Mouse (Mus musculus) ES-E14 (cell line): ENCODE results near the gene Macrod2. TPM values are rescaled to one million over a fixed set of nuclear protein-coding genes. Genes with fewer than 3 reads are reported as not detected.

Experiments used
- DNase-seq: peaks from one replicate; pipeline ENCODE4 v3.0.0-alpha.2; 2013; ENCODE audit warnings: low read depth, low spot score
- H3K27ac ChIP-seq: 2 replicates; pipeline ENCODE4 v1.5.1; 2012; ENCODE audit warnings: low read depth, mild to moderate bottlenecking, low read length, moderate library complexity, mixed read lengths; ENCODE audit not compliant: poor library complexity, insufficient read depth, severe bottlenecking
- H3K36me3 ChIP-seq: 2 replicates; pipeline ENCODE4 v1.6.1; 2012; ENCODE audit warnings: mild to moderate bottlenecking, low read length, moderate library complexity, mixed read lengths; ENCODE audit not compliant: control insufficient read depth, poor library complexity, insufficient read depth, severe bottlenecking
- H3K4me1 ChIP-seq, 2 experiments: fragments of 150-350 bp in 1 of 2; sonication (generic) in 1 of 2; 2 replicates each; pipeline ENCODE4 v1.6.1; 2012; ENCODE audit warnings: low read length in 2 of 2, mild to moderate bottlenecking in 1 of 2, mixed read lengths in 1 of 2; ENCODE audit not compliant: control insufficient read depth in 2 of 2, insufficient read depth in 2 of 2, poor library complexity in 1 of 2
- H3K4me3 ChIP-seq, 2 experiments: fragments of 150-350 bp in 1 of 2; sonication (generic) in 1 of 2; 2 replicates each; pipeline ENCODE4 v1.5.1; 2012; ENCODE audit warnings: low read length in 2 of 2, low read depth in 1 of 2, mild to moderate bottlenecking in 1 of 2, mixed read lengths in 1 of 2; ENCODE audit not compliant: insufficient read depth in 1 of 2, poor library complexity in 1 of 2, severe bottlenecking in 1 of 2
- H3K9ac ChIP-seq: 2 replicates; pipeline ENCODE4 v1.6.1; 2012; ENCODE audit warnings: low read depth, mild to moderate bottlenecking, low read length, mixed read lengths; ENCODE audit not compliant: poor library complexity, insufficient read depth, severe bottlenecking
- H3K9me3 ChIP-seq: fragments of 150-350 bp; sonication (generic); 2 replicates; pipeline ENCODE4 v1.6.1; 2012; ENCODE audit warnings: low read depth, mild to moderate bottlenecking, low read length; ENCODE audit not compliant: control insufficient read depth, insufficient read depth
- CHD2 ChIP-seq: IDR thresholded peaks from 2 replicates; pipeline ENCODE4 v1.6.1; 2014; ENCODE audit warnings: mild to moderate bottlenecking, low read depth, low read length, inconsistent platforms
- HCFC1 ChIP-seq: IDR thresholded peaks from 2 replicates; pipeline ENCODE4 v1.6.1; 2012; ENCODE audit warnings: low read length, inconsistent platforms, borderline replicate concordance; ENCODE audit not compliant: insufficient read depth
- MAFK ChIP-seq: IDR thresholded peaks from 2 replicates; pipeline ENCODE4 v1.6.1; 2014; ENCODE audit warnings: mild to moderate bottlenecking, low read depth, low read length, inconsistent platforms; ENCODE audit not compliant: insufficient read depth
- ZC3H11A ChIP-seq: IDR thresholded peaks from 2 replicates; pipeline ENCODE4 v1.6.1; 2012; ENCODE audit warnings: low read depth, mild to moderate bottlenecking, inconsistent platforms, low read length, borderline replicate concordance
- ZNF384 ChIP-seq: IDR thresholded peaks from 2 replicates; pipeline ENCODE4 v1.6.1; 2012; ENCODE audit warnings: low read depth, low read length, inconsistent platforms
- in situ Hi-C, 2 experiments: fragments of 600-800 bp; cut with MboI; formaldehyde crosslinking; loops; one replicate each; pipeline ENCODE4 v1.15.1; 2025; ENCODE audit warnings: low sequenced_read_pairs in 2 of 2, inconsistent platforms in 1 of 2; ENCODE audit not compliant: unreplicated experiment in 2 of 2
- total RNA-seq: library from RNA; depleted of rRNA; stranded (reverse); fragments of 300-350 nt; gene quantifications from 2 replicates; pipeline ENCODE4 v1.2.3, GENCODE M21; 2012

Gene Macrod2
- total RNA-seq, 1 experiment, result 12.7 TPM

DNA sequence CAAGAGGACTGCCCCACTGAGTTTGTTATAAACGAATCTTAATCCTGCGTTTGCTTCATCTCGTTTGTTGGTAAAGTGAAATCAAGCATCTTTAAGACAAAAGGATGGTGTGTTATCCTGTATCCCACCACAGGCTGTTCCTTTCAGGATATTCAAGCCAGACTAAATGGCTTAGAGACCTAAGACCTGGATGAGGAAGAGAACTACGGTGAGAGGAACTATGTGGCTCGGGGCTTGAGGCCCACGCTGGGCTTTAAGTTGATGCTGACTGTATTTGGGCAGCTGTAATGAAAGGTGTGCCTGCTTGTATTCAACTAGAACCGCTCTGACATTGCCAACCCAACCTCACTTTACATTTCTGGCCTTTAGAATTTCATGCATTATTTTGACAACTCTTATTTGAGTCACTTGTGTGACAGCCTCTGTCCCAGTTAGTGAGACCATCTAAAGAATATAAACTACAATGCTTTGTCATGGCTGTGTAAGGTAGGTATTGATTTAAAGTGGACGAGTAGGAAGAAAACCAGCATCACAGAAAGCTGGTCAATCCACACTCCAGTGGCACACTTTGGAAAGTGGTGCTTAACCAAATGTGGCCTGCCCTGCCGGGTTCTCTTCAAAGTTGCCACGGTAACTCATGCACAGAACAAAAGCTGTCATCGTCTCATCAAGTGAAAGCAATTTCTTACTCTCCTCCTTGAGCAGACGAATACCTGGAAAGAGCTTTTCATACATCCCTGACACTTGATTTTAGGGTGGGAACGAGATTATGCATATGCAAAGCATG, 272.3 kb downstream of the Macrod2 start:
- TF ChIP-seq ZNF384, result no peak
- Histone ChIP-seq H3K4me3 (no peak overlapping the region), H3K36me3 (no peaks in the 10 kb centered on the region), H3K4me1 (peaks cover 0 to 2% of the 10 kb centered on the region in 2 experiments; a peak in 1 of 4 replicates), H3K27ac (no peak overlapping the region), H3K9me3 (no peaks in the 10 kb centered on the region), H3K9ac (no peak overlapping the region)
- in situ Hi-C loops, result no loop called here
- no peak for DNase-seq

DNA sequence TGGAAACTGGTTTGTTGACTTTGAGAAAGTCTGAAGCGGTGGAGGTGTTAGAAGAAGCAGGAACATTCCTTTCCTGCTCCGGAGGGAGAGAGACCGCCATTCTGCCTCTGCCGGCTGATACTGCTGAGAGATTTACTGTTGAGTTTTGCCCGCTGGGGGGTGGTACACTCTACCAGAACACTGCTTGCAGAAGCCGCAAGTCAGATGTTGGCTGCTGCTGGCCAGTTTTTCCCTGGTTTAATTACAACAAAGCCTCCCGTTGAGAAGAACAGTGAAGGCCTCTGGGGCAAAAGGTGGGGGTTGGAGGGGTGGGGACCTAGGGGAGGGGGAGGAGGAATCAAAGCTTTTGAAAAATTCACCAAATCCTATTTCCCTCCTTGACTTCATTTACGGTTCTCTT, 273.2 kb downstream of the Macrod2 start:
- Histone ChIP-seq H3K27ac (no peak overlapping the region), H3K9me3 (no peaks in the 10 kb centered on the region), H3K9ac (no peak overlapping the region), H3K4me3 (no peak overlapping the region), H3K4me1 (peaks cover 0 to 2% of the 10 kb centered on the region in 2 experiments; a peak in 1 of 4 replicates), H3K36me3 (no peaks in the 10 kb centered on the region)
- TF ChIP-seq CHD2 (no peak), ZC3H11A (peak; percentile 33; the same call in 1 of the 2 replicates), MAFK (no peak), ZNF384 (no peak)
- DNase-seq, result peak; percentile 52
- in situ Hi-C loops, result no loop called here

DNA sequence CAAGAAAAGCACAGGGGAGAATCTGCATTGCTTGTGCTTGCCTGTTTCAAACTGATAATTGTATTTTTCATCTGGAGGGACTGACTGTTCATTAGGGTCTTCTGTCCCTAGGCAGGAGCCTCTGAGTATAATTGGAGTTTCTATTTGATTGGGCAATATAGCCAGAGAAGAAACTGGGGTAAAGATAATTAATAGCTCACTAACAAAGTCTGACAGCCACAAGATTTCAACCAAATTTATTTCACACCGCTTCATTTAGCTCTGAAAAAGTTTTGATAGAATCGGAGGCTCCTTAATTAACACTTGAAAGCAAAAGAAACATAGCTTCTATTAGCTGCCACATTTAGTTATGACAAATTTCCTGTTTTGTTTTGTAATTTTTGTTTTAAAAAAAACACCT, 274.0 kb downstream of the Macrod2 start:
- no peaks in the 10 kb centered on the region for H3K36me3 ChIP-seq
- H3K4me3 ChIP-seq, result no peak overlapping the region
- DNase-seq, result no peak
- H3K9me3 ChIP-seq, result no peaks in the 10 kb centered on the region
- no peak for TF ChIP-seq ZC3H11A
- TF ChIP-seq ZNF384, result no peak
- no peak for TF ChIP-seq MAFK
- no peak for TF ChIP-seq HCFC1
- TF ChIP-seq CHD2, result no peak
- H3K27ac ChIP-seq, result no peak overlapping the region
- in situ Hi-C loops, result no loop called here
- no peak overlapping the region for H3K9ac ChIP-seq
- peaks cover 0 to 6% of the 10 kb centered on the region in 2 experiments; a peak in 1 of 4 replicates for H3K4me1 ChIP-seq

DNA sequence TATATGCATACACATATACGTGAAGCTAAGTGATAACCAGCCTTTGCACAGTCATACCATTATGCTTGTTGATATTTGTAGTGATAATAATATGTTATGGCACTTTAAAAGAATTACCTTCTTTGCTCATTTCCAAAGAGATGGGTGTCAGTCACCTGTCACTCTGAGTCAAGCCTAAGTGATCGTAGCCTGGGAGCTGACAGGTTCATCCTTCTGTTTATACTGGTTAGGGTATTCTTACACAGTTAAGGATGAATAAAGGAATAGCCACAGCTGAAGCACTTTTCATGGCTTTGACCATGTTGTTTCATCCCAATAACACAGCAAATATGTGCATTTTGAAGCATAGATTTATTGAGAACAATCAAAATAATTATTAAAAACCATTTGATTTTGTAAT, 274.7 kb downstream of the Macrod2 start:
- no peak for DNase-seq
- Histone ChIP-seq H3K36me3 (no peaks in the 10 kb centered on the region), H3K4me1 (peaks cover 0 to 6% of the 10 kb centered on the region in 2 experiments; a peak in 1 of 4 replicates), H3K9ac (no peak overlapping the region), H3K9me3 (no peaks in the 10 kb centered on the region), H3K27ac (no peak overlapping the region), H3K4me3 (no peak overlapping the region)
- in situ Hi-C loops, result no loop called here
- TF ChIP-seq ZC3H11A, result no peak
- no peak for TF ChIP-seq ZNF384
- TF ChIP-seq CHD2, result no peak
- no peak for TF ChIP-seq MAFK
- TF ChIP-seq HCFC1, result no peak

DNA sequence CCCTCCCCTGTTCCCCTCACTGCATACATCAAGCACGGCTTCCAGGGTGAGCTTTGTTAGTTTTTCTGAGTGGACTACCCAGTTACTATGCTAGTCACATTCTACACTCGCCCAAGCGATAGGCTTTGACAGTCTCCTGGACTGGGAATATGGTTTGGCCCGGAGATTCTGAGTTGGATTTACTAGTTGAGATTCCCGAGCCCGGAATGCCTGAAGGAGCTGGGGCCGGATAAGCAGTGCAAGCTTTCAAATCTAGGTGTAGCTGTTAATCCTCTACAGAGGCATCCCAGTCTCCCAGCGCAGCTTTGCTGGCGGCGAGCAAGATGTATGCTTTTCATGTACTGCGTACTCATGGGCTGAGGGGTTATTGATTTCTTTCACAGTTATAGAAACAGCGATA, 275.3 kb downstream of the Macrod2 start:
- no peaks in the 10 kb centered on the region for H3K9me3 ChIP-seq
- no peaks in the 10 kb centered on the region for H3K36me3 ChIP-seq
- peak overlapping the region; percentile 25; the same call in 1 of the 2 replicates for H3K9ac ChIP-seq
- no peak for TF ChIP-seq ZC3H11A
- TF ChIP-seq ZNF384, result no peak
- no peak for TF ChIP-seq HCFC1
- no peak for TF ChIP-seq CHD2
- TF ChIP-seq MAFK, result no peak
- H3K27ac ChIP-seq, result no peak overlapping the region
- peaks cover 0 to 6% of the 10 kb centered on the region in 2 experiments; a peak in 1 of 4 replicates for H3K4me1 ChIP-seq
- in situ Hi-C loops, result no loop called here
- peak overlapping the region; percentile 37 to 43 for H3K4me3 ChIP-seq
- DNase-seq, result no peak
